Mouse (Mus musculus) forebrain, embryonic 14.5 days (tissue): ENCODE results near the gene B3galt5. TPM values are rescaled to one million over a fixed set of nuclear protein-coding genes. Genes with fewer than 3 reads are reported as not detected.

Experiments used
- ATAC-seq: fragments of 200-750 bp; cut with Nextera tagmentation; 2 replicates; pipeline ENCODE4 v1.8.0; 2017; ENCODE audit warnings: mild to moderate bottlenecking, moderate library complexity
- DNase-seq: peaks from one replicate; pipeline ENCODE4 v3.0.0-alpha.2; 2015; ENCODE audit warnings: low spot score
- H3K27ac ChIP-seq: fragments of 300-500 bp; sonication (generic); 2 replicates; pipeline ENCODE4 v1.5.1; 2014; ENCODE audit warnings: low read depth, mild to moderate bottlenecking, control low read depth, low read length, moderate library complexity
- H3K27me3 ChIP-seq: fragments of 300-500 bp; sonication (generic); replicated peaks from 2 replicates; pipeline ENCODE4 v1.6.1; 2014; ENCODE audit warnings: low read length, control low read depth, mixed read lengths; ENCODE audit not compliant: control insufficient read depth, insufficient read depth
- H3K36me3 ChIP-seq: fragments of 300-500 bp; sonication (generic); 2 replicates; pipeline ENCODE4 v1.6.1; 2014; ENCODE audit warnings: low read length, control low read depth; ENCODE audit not compliant: control insufficient read depth, insufficient read depth
- H3K4me1 ChIP-seq: fragments of 300-500 bp; sonication (generic); 2 replicates; pipeline ENCODE4 v1.6.1; 2014; ENCODE audit warnings: antibody characterized with exemption, low read length, control low read depth; ENCODE audit not compliant: control insufficient read depth, insufficient read depth
- H3K4me2 ChIP-seq: fragments of 300-500 bp; sonication (generic); 2 replicates; pipeline ENCODE4 v1.6.1; 2014; ENCODE audit warnings: mild to moderate bottlenecking, control low read depth, low read length
- H3K4me3 ChIP-seq: fragments of 300-500 bp; sonication (generic); 2 replicates; pipeline ENCODE4 v1.5.1; 2014; ENCODE audit warnings: low read depth, low read length, control low read depth
- H3K9ac ChIP-seq: fragments of 300-500 bp; sonication (generic); 2 replicates; pipeline ENCODE4 v1.6.1; 2014; ENCODE audit warnings: mild to moderate bottlenecking, low read length, control low read depth, moderate library complexity
- H3K9me3 ChIP-seq: fragments of 300-500 bp; sonication (generic); replicated peaks from 2 replicates; pipeline ENCODE4 v1.6.1; 2016; ENCODE audit warnings: low read length, control low read depth, mixed read lengths; ENCODE audit not compliant: control insufficient read depth
- WGBS: fragments of 180-500 bp; shearing (Covaris S2); extraction: QIAGEN DNeasy Blood & Tissue Kit; methylation state at CpG from one replicate; pipeline ENCODE4 v1.1.7; 2014; 5-methylcytosine and 5-hydroxymethylcytosine counted together
- polyA plus RNA-seq: library from polyadenylated mRNA; unstranded; fragments of >200 nt; fragmentation: Nextera tagmentation; extraction: Ambion mirVana; gene quantifications from 2 replicates; pipeline ENCODE4 v1.2.1, GENCODE M21; 2014

Gene B3galt5
- polyA plus RNA-seq: 1.3 and 1.6 TPM in 2 replicates

DNA sequence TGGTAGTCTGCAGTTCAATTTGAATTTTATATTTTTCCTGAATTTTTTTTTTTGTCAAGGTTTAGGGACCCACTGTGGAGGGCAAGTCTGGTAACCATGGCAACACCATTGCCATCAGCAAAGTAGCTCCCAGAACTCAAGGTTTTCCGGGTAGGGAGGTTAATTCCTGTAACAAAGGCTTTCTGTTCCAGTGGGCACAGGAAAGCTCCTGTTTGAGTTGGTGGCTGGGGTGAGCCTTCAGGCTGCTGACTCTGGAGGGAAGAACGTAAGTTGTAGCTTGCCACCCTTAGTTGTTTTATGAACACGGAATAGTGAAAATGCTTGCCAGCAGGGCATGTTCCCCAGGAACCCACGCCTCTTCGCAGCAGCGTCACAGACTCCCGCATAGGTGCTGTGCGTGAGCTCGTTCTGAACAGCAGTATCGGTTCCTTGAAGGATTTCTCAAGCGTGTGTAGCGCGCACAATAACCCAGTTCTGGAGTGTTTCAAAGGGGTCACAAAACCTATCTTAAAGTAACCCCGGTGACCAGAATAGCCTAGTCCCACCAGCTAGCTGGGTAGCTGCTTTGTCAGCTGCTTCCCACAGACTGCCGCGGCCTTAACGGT lies at the start of gene B3galt5:
Gene B3galt5, plus strand, starts transcription at position 436 of the 605 bp plus-strand sequence.
- H3K9ac ChIP-seq: peak within 1 kb of the TSS; percentile 8; the same call in 1 of the 2 replicates
- DNase-seq (peak; percentile 52), ATAC-seq (no peak)
- H3K4me2 ChIP-seq: 0 out of 2 replicates have a peak within 1 kb of the TSS, but pooled peaks have one; percentile 9
- 52% methylated on average over 17 of the region's 17 CpGs for WGBS
- H3K27ac ChIP-seq: peak within 1 kb of the TSS; percentile 39; the same call in 1 of the 2 replicates
- peaks cover 3% of the 10 kb centered on the region; the same call in 1 of the 2 replicates for H3K4me1 ChIP-seq
- H3K9me3 ChIP-seq: no peaks in the 10 kb centered on the region
- no peak within 1 kb of the TSS for H3K4me3 ChIP-seq
- H3K36me3 ChIP-seq: no peaks in the 10 kb centered on the region
- no peaks in the 10 kb centered on the region for H3K27me3 ChIP-seq

- no peak for ATAC-seq
- DNase-seq: no peak
- whole genome bisulfite sequencing: 88% methylated on average over 5 of the region's 5 CpGs
- no peaks in the 10 kb centered on the region for H3K9me3 ChIP-seq
- H3K27me3 ChIP-seq: no peaks in the 10 kb centered on the region
- H3K27ac ChIP-seq: no peak overlapping the region
- no peak overlapping the region for H3K9ac ChIP-seq
- peaks cover 3% of the 10 kb centered on the region; the same call in 1 of the 2 replicates for H3K4me1 ChIP-seq
- no peaks in the 10 kb centered on the region for H3K36me3 ChIP-seq
- no peak overlapping the region for H3K4me3 ChIP-seq
- no peak overlapping the region for H3K4me2 ChIP-seq
Measured at GRCm38 (mm10) chr16:96187619-96188018, 48.0 kb upstream of the B3galt5 start.

- no peaks in the 10 kb centered on the region for H3K36me3 ChIP-seq
- H3K27me3 ChIP-seq: no peaks in the 10 kb centered on the region
- peak within 1 kb of the TSS; percentile 76 for H3K4me2 ChIP-seq
- H3K27ac ChIP-seq: 0 out of 2 replicates have a peak within 1 kb of the TSS, but pooled peaks have one; percentile 29
- DNase-seq (peak; percentile 99), ATAC-seq (peak; percentile 99)
- no peaks in the 10 kb centered on the region for H3K9me3 ChIP-seq
- H3K9ac ChIP-seq: peak within 1 kb of the TSS; percentile 90
- WGBS: under 1% methylated on average over 69 of the region's 77 CpGs
- H3K4me1 ChIP-seq: peaks cover 3% of the 10 kb centered on the region; the same call in 1 of the 2 replicates
- H3K4me3 ChIP-seq: peak within 1 kb of the TSS; percentile 89
Measured at GRCm38 (mm10) chr16:96191531-96192506, 43.8 kb upstream of the B3galt5 start, which contains the start of gene Lca5l. TSS of gene Lca5l (minus strand) at chr16:96192271.

DNA sequence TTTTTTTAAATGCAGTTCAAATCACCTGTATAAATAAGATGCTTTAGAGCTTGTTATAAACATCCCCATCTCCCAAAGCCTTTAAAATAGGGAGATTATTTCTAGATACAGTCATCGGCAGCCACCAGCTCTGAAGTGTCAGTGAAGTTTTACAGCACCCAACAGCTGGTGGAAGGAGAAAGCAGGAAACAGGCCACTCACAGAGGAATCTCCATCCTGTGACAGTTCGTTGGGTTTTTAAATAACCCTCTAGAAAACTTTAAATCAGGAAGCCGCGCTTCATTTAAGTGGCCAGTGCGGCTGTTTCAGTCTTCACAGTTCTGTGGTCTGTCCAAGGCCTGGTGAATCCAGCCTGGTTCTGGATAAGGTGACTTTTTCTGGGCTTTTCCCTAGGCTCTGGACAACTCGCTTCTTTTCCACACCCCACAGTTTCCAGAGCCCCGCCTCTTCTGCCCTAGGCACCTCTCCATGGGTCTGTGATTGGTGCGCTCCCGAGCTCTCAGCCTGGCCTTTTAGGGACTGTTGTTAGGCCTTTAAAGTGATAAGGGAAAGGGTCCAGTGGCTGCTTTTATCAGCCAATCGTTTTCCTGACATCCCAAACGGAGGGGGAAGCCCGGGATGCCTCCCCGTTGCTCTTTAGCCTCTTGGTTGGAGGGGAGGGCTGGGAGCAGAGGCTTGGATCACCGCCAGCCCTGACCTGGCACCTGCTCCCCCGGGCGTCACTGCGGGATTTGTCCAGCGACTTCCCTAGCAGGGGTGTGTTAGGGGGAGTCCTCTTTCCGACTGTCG lies 35.5 kb upstream of the B3galt5 start, which contains the start of gene Sh3bgr:
Gene Sh3bgr, plus strand, starts transcription at position 538 of the 789 bp plus-strand sequence.
- ATAC-seq (peak; percentile 77), DNase-seq (peak; percentile 37)
- Histone ChIP-seq H3K9ac (peak within 1 kb of the TSS; percentile 56), H3K9me3 (no peaks in the 10 kb centered on the region), H3K4me3 (peak within 1 kb of the TSS; percentile 12; the same call in 1 of the 2 replicates), H3K36me3 (no peaks in the 10 kb centered on the region), H3K4me2 (peak within 1 kb of the TSS; percentile 51), H3K27me3 (no peaks in the 10 kb centered on the region), H3K4me1 (peaks cover 8% of the 10 kb centered on the region; the same call in 1 of the 2 replicates), H3K27ac (no peak within 1 kb of the TSS)
- 9% methylated on average over 20 of the region's 20 CpGs for WGBS

GRCm38 (mm10) chr16:96200702-96201028 lies 34.9 kb upstream of the B3galt5 start:
- Histone ChIP-seq H3K36me3 (no peaks in the 10 kb centered on the region), H3K4me1 (peaks cover 8% of the 10 kb centered on the region; the same call in 1 of the 2 replicates), H3K4me3 (peak overlapping the region; percentile 12; the same call in 1 of the 2 replicates), H3K4me2 (peak overlapping the region; percentile 51), H3K27me3 (no peaks in the 10 kb centered on the region), H3K9ac (peak overlapping the region; percentile 56), H3K9me3 (no peaks in the 10 kb centered on the region), H3K27ac (no peak overlapping the region)
- ATAC-seq (peak; percentile 40; the same call in 1 of the 2 replicates), DNase-seq (no peak)
- 25% methylated on average over 9 of the region's 9 CpGs for WGBS

DNA sequence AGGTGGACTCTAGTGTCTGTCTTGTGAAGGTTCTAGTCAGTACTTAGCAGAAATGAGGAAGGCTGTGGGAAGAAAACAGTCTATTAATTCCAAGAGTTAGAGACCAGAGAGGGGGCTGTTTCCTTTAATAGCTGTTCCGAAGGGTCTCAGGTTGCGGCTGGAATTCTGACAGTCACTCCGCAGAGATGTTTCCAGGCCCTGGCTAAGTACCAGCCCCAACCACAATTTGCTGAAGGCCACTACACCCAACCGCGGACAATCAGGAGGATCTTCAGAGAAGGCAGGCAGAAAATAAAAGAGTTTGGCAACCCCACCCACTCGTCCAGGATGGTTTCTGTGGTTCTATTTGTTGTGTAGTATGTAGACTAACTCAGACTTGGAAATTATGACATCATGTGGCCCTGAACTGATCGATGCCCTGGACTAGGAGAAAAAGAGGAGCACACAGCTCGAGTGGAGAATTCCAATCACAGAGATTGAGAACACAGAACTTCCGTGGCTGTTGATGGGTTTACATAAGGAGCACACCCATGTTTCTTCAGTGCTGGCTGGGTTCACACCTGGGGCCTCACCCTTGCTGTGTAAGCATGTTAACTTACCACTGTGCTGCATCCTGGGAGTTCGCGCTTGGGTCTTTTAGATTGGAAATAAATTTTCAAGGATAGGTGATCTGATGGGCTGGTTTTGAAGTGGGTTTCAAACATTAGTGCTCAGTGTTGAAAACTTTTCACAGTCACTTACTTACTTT lies 33.9 kb upstream of the B3galt5 start:
- Histone ChIP-seq H3K27ac (no peak overlapping the region), H3K36me3 (no peaks in the 10 kb centered on the region), H3K4me1 (peaks cover 8% of the 10 kb centered on the region; the same call in 1 of the 2 replicates), H3K27me3 (no peaks in the 10 kb centered on the region), H3K9me3 (no peaks in the 10 kb centered on the region), H3K4me3 (no peak overlapping the region), H3K4me2 (no peak overlapping the region), H3K9ac (no peak overlapping the region)
- WGBS: 85% methylated on average over 11 of the region's 11 CpGs
- ATAC-seq (no peak), DNase-seq (no peak)

- DNase-seq (no peak), ATAC-seq (no peak)
- no peaks in the 10 kb centered on the region for H3K9me3 ChIP-seq
- no peak overlapping the region for H3K9ac ChIP-seq
- 86% methylated on average over 10 of the region's 10 CpGs for WGBS
- H3K27ac ChIP-seq: no peak overlapping the region
- no peak overlapping the region for H3K4me3 ChIP-seq
- H3K4me1 ChIP-seq: no peaks in the 10 kb centered on the region
- H3K4me2 ChIP-seq: no peak overlapping the region
- H3K27me3 ChIP-seq: no peaks in the 10 kb centered on the region
- no peaks in the 10 kb centered on the region for H3K36me3 ChIP-seq
Measured at GRCm38 (mm10) chr16:96209789-96210188, 25.8 kb upstream of the B3galt5 start.

DNA sequence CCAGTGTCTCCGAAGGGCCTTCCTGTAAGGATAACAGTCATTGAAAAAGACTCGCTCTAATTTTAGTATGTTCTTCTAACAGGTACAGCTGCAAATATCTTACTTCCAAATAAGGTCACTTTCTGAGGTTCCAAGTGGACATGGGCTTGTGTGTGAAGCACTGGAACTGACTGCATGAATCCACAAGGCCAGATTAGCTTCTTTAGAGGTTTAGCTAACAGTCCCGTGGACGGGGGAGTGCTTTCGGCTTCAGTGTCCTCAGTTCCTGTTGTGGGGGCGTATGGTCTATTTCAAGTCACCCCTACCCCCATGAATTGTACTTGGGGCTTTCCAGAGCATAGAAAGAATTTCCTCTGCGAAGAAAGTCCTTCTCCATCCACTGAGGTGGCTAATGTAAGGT lies 24.7 kb upstream of the B3galt5 start:
- Histone ChIP-seq H3K4me3 (no peak overlapping the region), H3K27ac (no peak overlapping the region), H3K4me2 (no peak overlapping the region), H3K9ac (no peak overlapping the region), H3K4me1 (no peaks in the 10 kb centered on the region), H3K27me3 (no peaks in the 10 kb centered on the region), H3K36me3 (no peaks in the 10 kb centered on the region), H3K9me3 (no peaks in the 10 kb centered on the region)
- ATAC-seq: no peak
- DNase-seq: no peak
- WGBS: 89% methylated on average over 7 of the region's 7 CpGs
